Mouse (Mus musculus) midbrain, embryonic 12.5 days (tissue): Measurements from ENCODE around the gene Phactr2. TPM values are rescaled to one million over a fixed set of nuclear protein-coding genes. Genes with fewer than 3 reads are reported as not detected.
A peak's percentile ranks its signal among the peaks of the same experiment; 100 is the strongest.

Experiments
- ATAC-seq: fragments of 200-750 bp; cut with Nextera tagmentation; 2 replicates; pipeline ENCODE4 v1.8.0; 2017; ENCODE audit warnings: low read depth, moderate TSS enrichment, moderate library complexity; ENCODE audit not compliant: low FRiP score
- H3K27ac ChIP-seq: fragments of 300-500 bp; sonication (generic); replicated peaks from 2 replicates; pipeline ENCODE4 v1.5.1; 2016; ENCODE audit warnings: mild to moderate bottlenecking
- H3K27me3 ChIP-seq: fragments of 300-500 bp; sonication (generic); 2 replicates; pipeline ENCODE4 v1.6.1; 2016; ENCODE audit warnings: mild to moderate bottlenecking
- H3K36me3 ChIP-seq: fragments of 300-500 bp; sonication (generic); 2 replicates; pipeline ENCODE4 v1.6.1; 2016
- H3K4me1 ChIP-seq: fragments of 300-500 bp; sonication (generic); 2 replicates; pipeline ENCODE4 v1.6.1; 2016
- H3K4me2 ChIP-seq: fragments of 300-500 bp; sonication (generic); replicated peaks from 2 replicates; pipeline ENCODE4 v1.6.1; 2016; ENCODE audit warnings: mild to moderate bottlenecking, moderate library complexity
- H3K4me3 ChIP-seq: fragments of 300-500 bp; sonication (generic); 2 replicates; pipeline ENCODE4 v1.5.1; 2016; ENCODE audit warnings: mild to moderate bottlenecking
- H3K9ac ChIP-seq: fragments of 300-500 bp; sonication (generic); replicated peaks from 2 replicates; pipeline ENCODE4 v1.6.1; 2016; ENCODE audit warnings: mild to moderate bottlenecking, moderate library complexity
- H3K9me3 ChIP-seq: fragments of 300-500 bp; sonication (generic); 2 replicates; pipeline ENCODE4 v1.6.1; 2016; ENCODE audit warnings: mild to moderate bottlenecking
- WGBS: fragments of 180-500 bp; shearing (Covaris S2); methylation state at CpG from one replicate; pipeline ENCODE4 v1.1.7; 2016; 5-methylcytosine and 5-hydroxymethylcytosine counted together
- polyA plus RNA-seq: library from polyadenylated mRNA; unstranded; fragments of >200 nt; fragmentation: Nextera tagmentation; extraction: Ambion mirVana; gene quantifications from 2 replicates; pipeline ENCODE4 v1.2.1, GENCODE M21; 2016

The Phactr2 gene
- polyA plus RNA-seq, 1 experiment from 2014 or later, result 11.7 TPM

GRCm38 (mm10) chr10:13336964-13337363 is 137.2 kb downstream of the Phactr2 start:
- no peak overlapping the region for H3K27ac ChIP-seq
- H3K4me3 ChIP-seq, result no peak overlapping the region
- no peaks in the 10 kb centered on the region for H3K27me3 ChIP-seq
- H3K36me3 ChIP-seq, result no peaks in the 10 kb centered on the region
- H3K9me3 ChIP-seq, result no peaks in the 10 kb centered on the region
- H3K9ac ChIP-seq, result no peak overlapping the region
- H3K4me1 ChIP-seq, result no peaks in the 10 kb centered on the region
- no peak overlapping the region for H3K4me2 ChIP-seq
- whole genome bisulfite sequencing, result 72% methylated on average over 4 of the region's 4 CpGs
- no peak for ATAC-seq

GRCm38 (mm10) chr10:13335814-13336213 is 138.4 kb downstream of the Phactr2 start:
- Histone ChIP-seq H3K9ac (no peak overlapping the region), H3K4me1 (no peaks in the 10 kb centered on the region), H3K27me3 (no peaks in the 10 kb centered on the region), H3K9me3 (no peaks in the 10 kb centered on the region), H3K4me2 (no peak overlapping the region), H3K27ac (0 out of 2 replicates have a peak overlapping the region, but pooled peaks have one; percentile 10), H3K36me3 (no peaks in the 10 kb centered on the region), H3K4me3 (no peak overlapping the region)
- ATAC-seq, result no peak
- 69% methylated on average over 6 of the region's 6 CpGs for WGBS

- WGBS, result 69% methylated on average over 6 of the region's 6 CpGs
- Histone ChIP-seq H3K27ac (no peak overlapping the region), H3K4me2 (no peak overlapping the region), H3K9me3 (no peaks in the 10 kb centered on the region), H3K9ac (no peak overlapping the region), H3K27me3 (no peaks in the 10 kb centered on the region), H3K36me3 (no peaks in the 10 kb centered on the region), H3K4me1 (no peaks in the 10 kb centered on the region), H3K4me3 (no peak overlapping the region)
- ATAC-seq, result no peak
Measured at GRCm38 (mm10) chr10:13335347-13335746, 138.9 kb downstream of the Phactr2 start.

GRCm38 (mm10) chr10:13333781-13334180 is 140.4 kb downstream of the Phactr2 start:
- Histone ChIP-seq H3K4me2 (no peak overlapping the region), H3K4me1 (no peaks in the 10 kb centered on the region), H3K4me3 (no peak overlapping the region), H3K27ac (no peak overlapping the region), H3K9ac (no peak overlapping the region), H3K9me3 (no peaks in the 10 kb centered on the region), H3K36me3 (no peaks in the 10 kb centered on the region), H3K27me3 (no peaks in the 10 kb centered on the region)
- 76% methylated on average over 2 of the region's 2 CpGs for WGBS
- no peak for ATAC-seq

GRCm38 (mm10) chr10:13332985-13333384 is 141.2 kb downstream of the Phactr2 start:
- H3K9ac ChIP-seq, result no peak overlapping the region
- no peaks in the 10 kb centered on the region for H3K27me3 ChIP-seq
- 56% methylated on average over 2 of the region's 2 CpGs for WGBS
- no peak for ATAC-seq
- no peak overlapping the region for H3K27ac ChIP-seq
- H3K9me3 ChIP-seq, result no peaks in the 10 kb centered on the region
- H3K36me3 ChIP-seq, result no peaks in the 10 kb centered on the region
- H3K4me2 ChIP-seq, result no peak overlapping the region
- H3K4me1 ChIP-seq, result no peaks in the 10 kb centered on the region
- H3K4me3 ChIP-seq, result no peak overlapping the region

GRCm38 (mm10) chr10:13331405-13332032 is 142.7 kb downstream of the Phactr2 start:
- no peaks in the 10 kb centered on the region for H3K27me3 ChIP-seq
- 87% methylated on average over 4 of the region's 4 CpGs for WGBS
- no peak for ATAC-seq

GRCm38 (mm10) chr10:13328602-13329001 is 145.6 kb downstream of the Phactr2 start:
- no peak overlapping the region for H3K9ac ChIP-seq
- peaks cover 3% of the 10 kb centered on the region for H3K4me1 ChIP-seq
- no peak for ATAC-seq
- no peak overlapping the region for H3K4me2 ChIP-seq
- no peak overlapping the region for H3K27ac ChIP-seq
- no peaks in the 10 kb centered on the region for H3K9me3 ChIP-seq
- H3K27me3 ChIP-seq, result no peaks in the 10 kb centered on the region
- 54% methylated on average over 3 of the region's 3 CpGs for WGBS
- no peaks in the 10 kb centered on the region for H3K36me3 ChIP-seq
- H3K4me3 ChIP-seq, result no peak overlapping the region

More at GRCm38 (mm10) chr10:13331405-13332032, 142.7 kb downstream of the Phactr2 start:
- no peaks in the 10 kb centered on the region for H3K9me3 ChIP-seq
- no peak overlapping the region for H3K4me3 ChIP-seq
- no peaks in the 10 kb centered on the region for H3K36me3 ChIP-seq
- H3K4me1 ChIP-seq, result no peaks in the 10 kb centered on the region
- H3K4me2 ChIP-seq, result no peak overlapping the region
- no peak overlapping the region for H3K9ac ChIP-seq
- H3K27ac ChIP-seq, result no peak overlapping the region

GRCm38 (mm10) chr10:13326149-13326873 is 147.9 kb downstream of the Phactr2 start:
- Histone ChIP-seq H3K27ac (no peak overlapping the region), H3K4me2 (no peak overlapping the region), H3K9me3 (no peaks in the 10 kb centered on the region), H3K9ac (no peak overlapping the region), H3K36me3 (no peaks in the 10 kb centered on the region), H3K27me3 (no peaks in the 10 kb centered on the region), H3K4me1 (peaks cover 10% of the 10 kb centered on the region), H3K4me3 (no peak overlapping the region)
- no peak for ATAC-seq
- 66% methylated on average over 14 of the region's 14 CpGs for WGBS

- under 1% methylated on average over 60 of the region's 62 CpGs for WGBS
- ATAC-seq, result peak; percentile 94
Measured at GRCm38 (mm10) chr10:13323806-13324411, 150.3 kb downstream of the Phactr2 start.

GRCm38 (mm10) chr10:13323139-13323805 is 150.9 kb downstream of the Phactr2 start:
- H3K36me3 ChIP-seq, result no peaks in the 10 kb centered on the region
- peak overlapping the region; percentile 82 for H3K9ac ChIP-seq
- H3K27ac ChIP-seq, result peak overlapping the region; percentile 56
- peak overlapping the region; percentile 79 for H3K4me2 ChIP-seq
- 22% methylated on average over 12 of the region's 12 CpGs for WGBS
- H3K4me3 ChIP-seq, result peak overlapping the region; percentile 63
- H3K9me3 ChIP-seq, result no peaks in the 10 kb centered on the region
- peaks cover 10% of the 10 kb centered on the region for H3K4me1 ChIP-seq
- no peaks in the 10 kb centered on the region for H3K27me3 ChIP-seq
- 0 out of 2 replicates have a peak, but pooled peaks have one; percentile 17 for ATAC-seq

More at GRCm38 (mm10) chr10:13323806-13324411, 150.3 kb downstream of the Phactr2 start:
- Histone ChIP-seq H3K4me2 (peak overlapping the region; percentile 79), H3K27ac (peak overlapping the region; percentile 56), H3K9ac (peak overlapping the region; percentile 82), H3K9me3 (no peaks in the 10 kb centered on the region), H3K4me3 (peak overlapping the region; percentile 63), H3K27me3 (no peaks in the 10 kb centered on the region), H3K36me3 (no peaks in the 10 kb centered on the region), H3K4me1 (peaks cover 10% of the 10 kb centered on the region)

GRCm38 (mm10) chr10:13314999-13315398 is 159.2 kb downstream of the Phactr2 start:
- no peak for ATAC-seq
- WGBS, result 84% methylated on average over 5 of the region's 5 CpGs
- Histone ChIP-seq H3K4me3 (no peak overlapping the region), H3K36me3 (no peaks in the 10 kb centered on the region), H3K27me3 (no peaks in the 10 kb centered on the region), H3K27ac (no peak overlapping the region), H3K9me3 (no peaks in the 10 kb centered on the region), H3K4me2 (no peak overlapping the region), H3K4me1 (peaks cover 18% of the 10 kb centered on the region), H3K9ac (no peak overlapping the region)

GRCm38 (mm10) chr10:13312576-13312975 is 161.6 kb downstream of the Phactr2 start:
- WGBS, result 54% methylated on average over 6 of the region's 6 CpGs
- no peak overlapping the region for H3K4me3 ChIP-seq
- no peaks in the 10 kb centered on the region for H3K9me3 ChIP-seq
- H3K27ac ChIP-seq, result no peak overlapping the region
- H3K27me3 ChIP-seq, result no peaks in the 10 kb centered on the region
- H3K9ac ChIP-seq, result no peak overlapping the region
- no peaks in the 10 kb centered on the region for H3K36me3 ChIP-seq
- H3K4me1 ChIP-seq, result peaks cover 18% of the 10 kb centered on the region
- ATAC-seq, result no peak
- H3K4me2 ChIP-seq, result no peak overlapping the region
